Comparison of ENCODE assay signal across 13 mouse cellular contexts in the genomic region with DNA sequence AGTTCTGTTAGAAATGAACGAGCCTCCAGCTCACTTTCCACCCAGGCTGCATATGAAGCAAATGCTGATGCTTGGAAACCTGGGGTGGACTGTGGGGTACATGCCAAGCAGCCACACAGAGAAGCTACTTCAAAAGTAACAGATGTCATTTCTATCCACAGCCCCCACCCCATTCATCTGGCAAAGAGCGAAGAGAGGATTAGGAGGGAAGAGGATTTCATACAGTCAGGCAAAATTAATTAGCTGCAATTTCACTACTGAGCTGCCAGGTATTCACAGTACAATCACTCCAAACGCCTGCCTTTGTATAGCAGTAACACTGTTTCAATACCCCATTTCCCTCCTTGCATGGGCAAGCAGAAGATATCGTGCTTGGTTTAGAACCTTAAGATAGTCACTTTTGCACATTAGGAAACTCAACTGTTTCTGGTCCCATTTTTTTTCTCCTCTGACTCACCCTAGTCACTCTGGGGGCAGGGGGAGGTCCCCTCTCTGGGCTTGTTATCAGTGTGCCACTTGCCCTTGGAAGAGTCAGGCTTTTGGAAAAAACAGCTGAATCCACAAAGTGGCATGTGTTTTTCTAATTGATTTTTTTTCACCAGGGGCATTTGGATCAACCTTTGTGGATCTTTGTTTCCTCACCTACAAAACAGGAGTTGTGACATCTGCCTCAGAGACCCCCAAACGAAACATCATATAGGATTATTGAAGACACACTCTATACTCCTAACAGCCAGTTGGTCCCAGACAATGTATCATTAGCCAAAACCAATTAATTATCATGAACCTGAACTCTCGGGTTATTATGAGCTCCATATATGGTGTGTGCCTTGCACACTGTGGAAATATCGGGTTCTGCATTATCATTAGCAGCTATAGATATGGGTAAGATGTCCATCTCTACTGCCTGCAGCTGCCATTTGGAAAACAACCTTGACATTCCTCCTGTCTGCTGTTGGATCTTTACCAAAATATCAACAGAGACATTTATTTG.
DNase-seq lines count a peak whose midpoint lies in the region; ATAC-seq and TF ChIP-seq lines count a peak whose summit lies in the region.
"Had no signal": no experiment of that assay in that cellular context is flagged by ENCODE, and none has a peak within 500 bp of the region (broad histone marks: within the 10 kb centered on the region; RNA-seq: fewer than 3 reads in every experiment).

No protein-coding gene starts in this region.

- H3K9me3 ChIP-seq in forebrain, postnatal 0 days (ENCODE audit: low read length) = no peaks in the 10 kb centered on the region
- H3K9me3 ChIP-seq: embryonic facial prominence, embryonic 10.5 days; liver, embryonic 15.5 days had no signal

- WGBS in forebrain, postnatal 0 days = 24% methylated on average over 7 of the region's 7 CpGs

- H3K27me3 ChIP-seq in forebrain, postnatal 0 days (ENCODE audit: insufficient read depth, low read length) = no peaks in the 10 kb centered on the region
- H3K27me3 ChIP-seq: liver, embryonic 15.5 days; Patski had no signal

- H3K36me3 ChIP-seq in forebrain, postnatal 0 days (ENCODE audit: insufficient read depth) = no peaks in the 10 kb centered on the region
- H3K36me3 ChIP-seq: embryonic facial prominence, embryonic 10.5 days; liver, embryonic 15.5 days had no signal

- DNase-seq in layer of hippocampus, adult 18-20 months (ENCODE audit: low spot score in 2 of 2) = peak; percentile 25
- no peak for DNase-seq in layer of hippocampus, adult 9-10 months (ENCODE audit: low spot score)
- DNase-seq in brain, adult 2 months (ENCODE audit: low read depth, low spot score) = peak; percentile 12
- peak; percentile 34 for DNase-seq in forebrain, postnatal 0 days
- peak; percentile 26 for DNase-seq in retina, embryonic 14.5 days (ENCODE audit: low spot score)
- no peak for DNase-seq in left cerebral cortex, postnatal 14 days (ENCODE audit: low spot score in 2 of 2)
- no peak for DNase-seq in spleen, postnatal 14 days (ENCODE audit: low spot score in 2 of 2)
- DNase-seq: cerebellum, adult 8-10 months; right cerebral cortex, postnatal 4 days had no signal

- no peak overlapping the region for H3K27ac ChIP-seq in forebrain, postnatal 0 days (ENCODE audit: low read depth, low read length)
- H3K27ac ChIP-seq: embryonic facial prominence, embryonic 10.5 days; kidney, postnatal 0 days; liver, embryonic 15.5 days had no signal

- intact Hi-C loops in left cerebral cortex, postnatal 14 days (cut with DNase I) = no loop called here

- no peak overlapping the region for H3K9ac ChIP-seq in forebrain, postnatal 0 days
- H3K9ac ChIP-seq: liver, embryonic 15.5 days had no signal

- no peak overlapping the region for H3K4me3 ChIP-seq in forebrain, postnatal 0 days (ENCODE audit: low read depth, low read length)
- H3K4me3 ChIP-seq: embryonic facial prominence, embryonic 10.5 days; liver, embryonic 15.5 days had no signal

- peak; percentile 66 for ATAC-seq in forebrain, postnatal 0 days
- ATAC-seq: Patski had no signal

- peaks cover 5% of the 10 kb centered on the region; the same call in 1 of the 2 replicates for H3K4me1 ChIP-seq in forebrain, postnatal 0 days (ENCODE audit: insufficient read depth)
- H3K4me1 ChIP-seq: embryonic facial prominence, embryonic 10.5 days; liver, embryonic 15.5 days had no signal

- no peak for TF ChIP-seq CTCF in forebrain, postnatal 0 days (IDR thresholded peaks at IDR 0.05; ENCODE audit: low read depth)

- H3K4me2 ChIP-seq in forebrain, postnatal 0 days (ENCODE audit: low read depth) = no peak overlapping the region
- H3K4me2 ChIP-seq: liver, embryonic 15.5 days had no signal

Comparison
In these comparisons a context has a peak if more than half of its experiments do, and no peak if none do; other contexts are left out.
1. DNase-seq: peak in layer of hippocampus, adult 18-20 months (2 of 2), brain, adult 2 months (single experiment), forebrain, postnatal 0 days (single experiment) and retina, embryonic 14.5 days (single experiment); none in layer of hippocampus, adult 9-10 months (single experiment), left cerebral cortex, postnatal 14 days (0 of 2) and spleen, postnatal 14 days (0 of 2).